Mouse (Mus musculus): Measurements from ENCODE around the gene Th.

- TF ChIP-seq POLR2A (IDR thresholded peaks at IDR 0.05; ENCODE audit: extremely low read depth, insufficient read depth, low read length), result no peak
- TF ChIP-seq CTCF (IDR thresholded peaks at IDR 0.05; ENCODE audit: extremely low read depth, insufficient read depth, low read length), result no peak
Observed at GRCm38 (mm10) chr7:142893296-142893695, 37.6 kb downstream of the Th start.
